Mouse (Mus musculus): ENCODE results near the gene Chmp4b. TPM values are rescaled to one million over a fixed set of nuclear protein-coding genes. Genes with fewer than 3 reads are reported as not detected.

Gene Chmp4b
- polyA plus RNA-seq, 1 experiment from 2014 or later, result 29.3 TPM

- Histone ChIP-seq H3K36me3 (peaks cover 22% of the 10 kb centered on the region), H3K4me1 (no peaks in the 10 kb centered on the region), H3K27ac (no peak overlapping the region), H3K9ac (no peak overlapping the region), H3K4me3 (no peak overlapping the region), H3K9me3 (peaks cover 6% of the 10 kb centered on the region; the same call in 1 of the 2 replicates), H3K4me2 (replicated peaks) (no peak overlapping the region), H3K27me3 (no peaks in the 10 kb centered on the region)
- no peak for ATAC-seq (ENCODE audit: insufficient number of reproducible peaks, insufficient read depth, low FRiP score, low TSS enrichment)
- 74% methylated on average over 5 of the region's 5 CpGs for WGBS
These were observed 29.8 kb upstream of the Chmp4b start for GRCm38 (mm10) chr2:154621684-154622083.

GRCm38 (mm10) chr2:154624137-154624536 is 27.4 kb upstream of the Chmp4b start:
- Histone ChIP-seq H3K36me3 (peaks cover 26% of the 10 kb centered on the region), H3K9ac (no peak overlapping the region), H3K9me3 (peaks cover 6% of the 10 kb centered on the region; the same call in 1 of the 2 replicates), H3K27ac (no peak overlapping the region), H3K4me1 (no peaks in the 10 kb centered on the region), H3K27me3 (no peaks in the 10 kb centered on the region), H3K4me2 (replicated peaks) (no peak overlapping the region), H3K4me3 (no peak overlapping the region)
- ATAC-seq (ENCODE audit: insufficient number of reproducible peaks, insufficient read depth, low FRiP score, low TSS enrichment), result no peak

GRCm38 (mm10) chr2:154630531-154630930 is 21.0 kb upstream of the Chmp4b start:
- peaks cover 26% of the 10 kb centered on the region for H3K36me3 ChIP-seq
- no peak overlapping the region for H3K4me2 ChIP-seq (replicated peaks)
- no peak overlapping the region for H3K9ac ChIP-seq
- H3K27ac ChIP-seq, result no peak overlapping the region
- WGBS, result 81% methylated on average over 5 of the region's 5 CpGs
- H3K9me3 ChIP-seq, result no peaks in the 10 kb centered on the region
- no peaks in the 10 kb centered on the region for H3K4me1 ChIP-seq
- no peak overlapping the region for H3K4me3 ChIP-seq
- ATAC-seq (ENCODE audit: insufficient number of reproducible peaks, insufficient read depth, low FRiP score, low TSS enrichment), result no peak
- H3K27me3 ChIP-seq, result no peaks in the 10 kb centered on the region

GRCm38 (mm10) chr2:154632203-154632780 is 19.2 kb upstream of the Chmp4b start:
- Histone ChIP-seq H3K9ac (no peak overlapping the region), H3K4me2 (replicated peaks) (no peak overlapping the region), H3K4me3 (no peak overlapping the region), H3K27me3 (no peaks in the 10 kb centered on the region), H3K4me1 (no peaks in the 10 kb centered on the region), H3K27ac (no peak overlapping the region), H3K9me3 (no peaks in the 10 kb centered on the region), H3K36me3 (peaks cover 33% of the 10 kb centered on the region)
- WGBS, result 90% methylated on average over 16 of the region's 16 CpGs
- no peak for ATAC-seq (ENCODE audit: insufficient number of reproducible peaks, insufficient read depth, low FRiP score, low TSS enrichment)

GRCm38 (mm10) chr2:154633039-154633742 is 18.3 kb upstream of the Chmp4b start:
- Histone ChIP-seq H3K9ac (no peak overlapping the region), H3K36me3 (peaks cover 39% of the 10 kb centered on the region), H3K27me3 (no peaks in the 10 kb centered on the region), H3K4me3 (no peak overlapping the region), H3K4me1 (no peaks in the 10 kb centered on the region), H3K4me2 (replicated peaks) (no peak overlapping the region), H3K27ac (no peak overlapping the region), H3K9me3 (peaks cover 3% of the 10 kb centered on the region; the same call in 1 of the 2 replicates)
- 89% methylated on average over 5 of the region's 5 CpGs for WGBS
- no peak for ATAC-seq (ENCODE audit: insufficient number of reproducible peaks, insufficient read depth, low FRiP score, low TSS enrichment)

GRCm38 (mm10) chr2:154633876-154634644 is 17.4 kb upstream of the Chmp4b start:
- Histone ChIP-seq H3K27ac (no peak overlapping the region), H3K4me1 (no peaks in the 10 kb centered on the region), H3K9me3 (peaks cover 6% of the 10 kb centered on the region; the same call in 1 of the 2 replicates), H3K9ac (no peak overlapping the region), H3K4me3 (no peak overlapping the region), H3K27me3 (no peaks in the 10 kb centered on the region), H3K36me3 (peaks cover 41% of the 10 kb centered on the region), H3K4me2 (replicated peaks) (no peak overlapping the region)
- ATAC-seq (ENCODE audit: insufficient number of reproducible peaks, insufficient read depth, low FRiP score, low TSS enrichment), result no peak
- 95% methylated on average over 9 of the region's 9 CpGs for WGBS

- H3K4me2 ChIP-seq (replicated peaks), result no peak overlapping the region
- no peaks in the 10 kb centered on the region for H3K4me1 ChIP-seq
- no peaks in the 10 kb centered on the region for H3K27me3 ChIP-seq
- 100% methylated on average over 2 of the region's 2 CpGs for WGBS
- H3K4me3 ChIP-seq, result no peak overlapping the region
- no peak overlapping the region for H3K9ac ChIP-seq
- ATAC-seq (ENCODE audit: insufficient number of reproducible peaks, insufficient read depth, low FRiP score, low TSS enrichment), result no peak
- H3K27ac ChIP-seq, result no peak overlapping the region
- peaks cover 6% of the 10 kb centered on the region; the same call in 1 of the 2 replicates for H3K9me3 ChIP-seq
- peaks cover 41% of the 10 kb centered on the region for H3K36me3 ChIP-seq
These were observed 15.7 kb upstream of the Chmp4b start for GRCm38 (mm10) chr2:154635826-154636225.

GRCm38 (mm10) chr2:154638521-154638920 is 13.0 kb upstream of the Chmp4b start:
- 96% methylated on average over 3 of the region's 3 CpGs for WGBS
- H3K36me3 ChIP-seq, result peaks cover 61% of the 10 kb centered on the region
- no peak for ATAC-seq (ENCODE audit: insufficient number of reproducible peaks, insufficient read depth, low FRiP score, low TSS enrichment)
- no peak overlapping the region for H3K27ac ChIP-seq
- no peaks in the 10 kb centered on the region for H3K4me1 ChIP-seq
- H3K4me3 ChIP-seq, result no peak overlapping the region
- no peak overlapping the region for H3K9ac ChIP-seq
- no peaks in the 10 kb centered on the region for H3K27me3 ChIP-seq
- no peak overlapping the region for H3K4me2 ChIP-seq (replicated peaks)
- peaks cover 6% of the 10 kb centered on the region; the same call in 1 of the 2 replicates for H3K9me3 ChIP-seq

- no peak overlapping the region for H3K27ac ChIP-seq
- H3K4me2 ChIP-seq (replicated peaks), result no peak overlapping the region
- ATAC-seq (ENCODE audit: insufficient number of reproducible peaks, insufficient read depth, low FRiP score, low TSS enrichment), result no peak
- no peaks in the 10 kb centered on the region for H3K4me1 ChIP-seq
- H3K4me3 ChIP-seq, result no peak overlapping the region
- peaks cover 6% of the 10 kb centered on the region; the same call in 1 of the 2 replicates for H3K9me3 ChIP-seq
- WGBS, result 86% methylated on average over 4 of the region's 4 CpGs
- peaks cover 67% of the 10 kb centered on the region for H3K36me3 ChIP-seq
- H3K9ac ChIP-seq, result no peak overlapping the region
- H3K27me3 ChIP-seq, result no peaks in the 10 kb centered on the region
These were observed 12.4 kb upstream of the Chmp4b start for GRCm38 (mm10) chr2:154639115-154639514.

GRCm38 (mm10) chr2:154641176-154641575 is 10.3 kb upstream of the Chmp4b start:
- WGBS, result 74% methylated on average over 8 of the region's 8 CpGs
- H3K36me3 ChIP-seq, result peaks cover 64% of the 10 kb centered on the region

GRCm38 (mm10) chr2:154642005-154642459 is 9.5 kb upstream of the Chmp4b start:
- 98% methylated on average over 9 of the region's 9 CpGs for WGBS
- Histone ChIP-seq H3K4me1 (no peaks in the 10 kb centered on the region), H3K27me3 (no peaks in the 10 kb centered on the region), H3K4me2 (replicated peaks) (no peak overlapping the region), H3K9me3 (peaks cover 6% of the 10 kb centered on the region; the same call in 1 of the 2 replicates), H3K9ac (no peak overlapping the region), H3K36me3 (peaks cover 63% of the 10 kb centered on the region), H3K27ac (no peak overlapping the region), H3K4me3 (no peak overlapping the region)
- no peak for ATAC-seq (ENCODE audit: insufficient number of reproducible peaks, insufficient read depth, low FRiP score, low TSS enrichment)

More at GRCm38 (mm10) chr2:154641176-154641575, 10.3 kb upstream of the Chmp4b start:
- H3K9ac ChIP-seq, result no peak overlapping the region
- no peak overlapping the region for H3K4me2 ChIP-seq (replicated peaks)
- no peak for ATAC-seq (ENCODE audit: insufficient number of reproducible peaks, insufficient read depth, low FRiP score, low TSS enrichment)
- no peak overlapping the region for H3K4me3 ChIP-seq
- no peaks in the 10 kb centered on the region for H3K4me1 ChIP-seq
- H3K9me3 ChIP-seq, result peaks cover 6% of the 10 kb centered on the region; the same call in 1 of the 2 replicates
- no peaks in the 10 kb centered on the region for H3K27me3 ChIP-seq
- no peak overlapping the region for H3K27ac ChIP-seq

All from embryonic facial prominence, embryonic 12.5 days (tissue).